Mouse (Mus musculus) cerebellum, postnatal 25 days (tissue): ENCODE data around the gene Sema6d.

ENCODE experiments used
- DNase-seq, 2 experiments: peaks; one replicate each; pipeline ENCODE4 v3.0.0; 2021; ENCODE audit warnings: mixed read lengths in 2 of 2

Sema6d gene

DNA sequence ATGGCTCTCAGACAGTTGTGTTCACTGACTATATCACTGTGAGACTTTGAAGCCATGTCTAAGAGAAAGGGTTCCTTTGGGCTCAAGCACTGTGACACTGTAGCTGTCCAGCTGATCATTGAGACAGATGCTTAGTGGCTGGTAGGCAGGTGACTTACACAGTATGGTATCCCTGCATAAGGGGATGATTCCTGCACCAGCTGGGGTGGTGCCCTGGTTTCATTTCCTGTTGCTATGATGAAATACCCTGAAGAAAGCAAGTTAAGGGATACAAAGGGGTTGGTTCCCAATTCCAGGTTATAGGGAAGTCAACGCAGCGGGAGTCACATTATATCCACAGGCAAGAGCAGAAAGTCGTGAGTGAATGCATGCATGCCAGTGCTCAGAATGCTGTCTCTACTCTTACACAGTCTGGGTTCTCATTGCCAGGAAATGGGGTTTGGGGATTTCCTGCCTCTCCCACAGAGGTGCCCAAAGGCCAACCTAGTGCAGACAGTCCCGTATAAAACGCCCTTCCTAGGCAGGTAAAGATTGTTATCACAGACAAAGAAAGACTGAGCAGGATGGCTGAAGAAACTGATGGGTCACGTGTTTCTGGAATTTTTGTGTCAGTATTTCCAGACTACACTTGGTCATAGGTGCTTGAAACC, 532.3 kb downstream of the Sema6d start:
- DNase-seq = no peak

DNA sequence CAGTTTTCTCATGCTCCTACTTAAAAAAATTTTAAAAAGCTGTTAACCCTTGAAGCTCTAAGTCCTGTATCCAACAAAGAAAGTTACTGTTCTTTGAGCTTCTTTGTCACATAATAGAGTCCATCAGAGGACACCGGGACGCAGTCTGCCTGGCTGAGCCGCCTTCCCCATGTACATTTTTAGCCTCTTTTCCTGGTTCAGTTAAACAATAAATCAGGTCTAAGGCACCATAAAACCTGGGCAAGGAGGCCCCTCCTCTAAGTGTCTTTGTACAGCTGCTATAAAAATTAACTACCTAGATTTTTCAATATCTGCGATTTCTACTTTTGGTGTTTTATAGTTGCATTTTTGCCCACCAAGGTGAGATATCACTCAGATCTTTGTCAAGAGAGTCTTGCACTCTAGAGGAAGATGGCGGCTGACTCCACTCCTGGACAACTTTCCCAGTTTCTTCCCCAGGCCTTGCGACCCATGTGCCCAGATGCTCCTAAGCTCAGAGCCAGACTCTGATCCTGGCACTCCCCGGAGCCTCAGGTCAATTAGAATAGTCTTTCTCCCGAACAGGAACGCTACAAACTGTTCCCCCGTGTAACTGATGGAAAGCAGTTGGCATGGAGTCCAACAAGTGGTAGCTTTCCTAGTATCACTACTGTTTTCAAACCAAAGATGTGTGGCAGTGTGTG, 534.6 kb downstream of the Sema6d start:
- no peak for DNase-seq

DNA sequence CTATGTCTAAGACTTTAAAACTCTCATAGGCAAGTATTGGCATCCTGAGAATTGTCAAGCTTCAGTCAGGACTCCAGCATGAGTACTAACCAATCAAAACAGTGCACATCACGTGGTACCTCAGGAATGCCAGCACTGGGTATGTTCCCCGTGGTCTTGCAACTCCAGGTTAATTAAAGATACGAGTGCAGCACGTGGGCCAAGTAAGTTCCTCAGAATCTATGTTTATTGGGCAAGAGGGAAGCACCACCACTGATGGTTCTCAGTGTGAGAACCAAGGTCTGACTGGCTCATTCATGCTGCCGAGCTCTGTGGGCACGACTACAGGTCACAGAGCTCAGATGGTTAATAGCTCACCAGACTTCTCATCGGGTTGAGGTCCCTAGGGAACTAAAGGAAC, 536.7 kb downstream of the Sema6d start:
- no peak for DNase-seq

DNA sequence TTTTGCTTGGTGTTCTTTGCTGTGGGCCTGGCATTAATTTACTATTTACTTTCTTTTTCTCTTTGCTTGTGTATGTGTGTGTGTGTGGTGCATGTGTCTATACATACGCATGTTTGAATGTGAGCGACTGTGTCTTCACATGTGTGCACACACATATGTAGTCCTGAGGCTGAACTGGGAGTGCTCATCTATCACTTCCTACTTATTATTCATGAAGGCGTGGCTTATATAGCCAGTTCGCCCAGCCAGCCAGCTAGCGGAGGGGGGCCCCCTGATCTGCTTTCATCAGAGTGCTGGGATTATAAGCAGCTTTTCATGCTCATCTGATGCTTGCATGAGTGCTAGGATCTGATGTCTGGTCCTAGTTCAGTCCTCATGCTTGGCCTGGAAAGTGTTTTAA, 537.9 kb downstream of the Sema6d start:
- no peak for DNase-seq

DNA sequence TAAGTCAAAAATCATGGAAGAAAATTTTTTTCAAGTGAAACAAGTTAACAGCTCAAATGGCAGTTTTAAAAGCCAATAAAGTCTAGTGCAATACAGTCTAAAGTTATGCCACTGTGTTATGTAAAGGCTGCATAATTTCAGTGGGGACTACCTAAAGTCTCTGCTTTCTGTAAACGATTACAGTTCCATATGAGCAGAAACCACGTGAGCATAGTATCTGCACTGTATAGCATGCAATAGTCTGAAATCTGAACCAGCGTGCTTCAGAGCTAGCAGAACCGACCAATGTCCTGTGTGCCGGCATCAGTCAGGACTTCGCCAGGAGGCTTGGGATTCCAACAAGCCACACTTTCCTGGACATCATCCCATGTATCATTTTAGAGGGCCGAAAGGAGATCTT, 538.9 kb downstream of the Sema6d start:
- no peak for DNase-seq

DNA sequence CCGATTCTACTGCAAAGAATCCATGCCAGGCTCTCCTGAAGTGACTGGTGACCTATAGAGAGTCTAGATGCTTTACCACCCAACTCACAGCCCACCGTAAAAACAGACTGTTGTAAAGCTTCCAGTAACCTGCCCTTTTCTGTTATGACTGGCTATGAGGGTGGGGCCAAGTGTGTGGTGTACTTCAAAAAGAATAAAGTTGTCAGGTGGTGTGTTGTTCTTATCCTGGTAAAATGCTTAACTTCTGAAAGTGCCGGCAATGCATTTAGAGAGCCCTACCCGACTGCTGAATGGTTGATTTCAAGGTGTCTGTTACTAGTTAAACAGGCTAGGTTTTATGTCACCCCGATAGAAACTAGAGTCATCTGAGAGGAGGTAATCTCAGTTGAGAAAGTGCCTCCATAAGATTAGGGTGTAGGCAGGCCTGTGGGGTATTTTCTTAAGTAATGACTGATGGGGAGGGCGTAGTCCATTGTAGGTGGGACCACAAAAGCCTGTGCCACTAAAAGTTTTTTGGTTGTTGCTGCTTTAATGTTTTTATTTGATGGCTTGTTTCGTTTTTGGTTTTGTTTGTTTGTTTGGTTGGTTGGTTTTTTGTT, 544.7 kb downstream of the Sema6d start:
- no peak for DNase-seq

DNA sequence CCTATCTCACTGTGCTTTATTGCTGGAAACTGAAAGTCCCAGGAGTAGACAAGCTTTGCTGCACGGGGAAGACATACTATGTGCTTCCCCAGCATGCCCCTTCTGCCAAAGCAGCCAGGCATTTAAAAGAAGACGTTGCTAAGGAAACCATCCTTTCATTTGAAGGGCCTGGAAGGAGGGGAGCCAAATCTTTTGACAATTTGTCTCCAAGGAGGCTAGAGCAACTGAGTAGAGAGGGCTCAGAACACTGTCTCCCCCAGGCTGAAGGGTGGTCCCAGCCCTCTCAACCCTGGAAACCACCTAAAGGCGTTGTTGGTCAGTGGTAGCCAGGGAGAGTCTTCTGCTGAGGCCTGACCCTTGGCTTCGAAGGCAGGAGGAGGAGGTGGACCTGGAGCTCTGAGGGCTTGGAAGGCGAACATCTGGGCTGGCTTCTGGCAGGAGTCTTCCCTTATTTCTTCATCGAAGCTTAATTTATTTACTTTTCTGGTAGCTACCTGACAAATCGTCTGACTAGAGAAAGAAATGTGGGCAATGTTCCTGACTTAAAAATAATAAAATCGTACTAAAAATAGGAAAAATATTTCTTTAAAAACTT, 545.6 kb downstream of the Sema6d start:
- DNase-seq = no peak

DNA sequence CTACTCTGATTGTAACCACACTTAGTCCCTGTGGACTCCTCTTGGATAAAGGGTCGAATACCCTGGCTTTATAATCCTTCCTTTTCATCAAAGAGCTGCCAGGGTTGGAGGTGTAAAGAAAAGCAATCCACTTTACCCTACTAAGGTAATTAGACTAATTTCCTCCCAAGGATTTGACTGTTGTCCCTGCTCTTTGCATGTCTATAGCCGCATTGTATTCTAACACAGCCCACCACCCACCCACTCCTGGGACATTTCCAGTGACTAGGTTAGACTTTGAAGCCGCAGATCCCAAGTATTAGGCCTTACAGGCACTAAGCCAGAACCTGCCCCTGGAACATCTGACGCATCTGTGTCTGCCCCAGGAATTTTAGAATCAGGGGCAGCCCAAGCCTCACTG, 547.3 kb downstream of the Sema6d start:
- no peak for DNase-seq

DNA sequence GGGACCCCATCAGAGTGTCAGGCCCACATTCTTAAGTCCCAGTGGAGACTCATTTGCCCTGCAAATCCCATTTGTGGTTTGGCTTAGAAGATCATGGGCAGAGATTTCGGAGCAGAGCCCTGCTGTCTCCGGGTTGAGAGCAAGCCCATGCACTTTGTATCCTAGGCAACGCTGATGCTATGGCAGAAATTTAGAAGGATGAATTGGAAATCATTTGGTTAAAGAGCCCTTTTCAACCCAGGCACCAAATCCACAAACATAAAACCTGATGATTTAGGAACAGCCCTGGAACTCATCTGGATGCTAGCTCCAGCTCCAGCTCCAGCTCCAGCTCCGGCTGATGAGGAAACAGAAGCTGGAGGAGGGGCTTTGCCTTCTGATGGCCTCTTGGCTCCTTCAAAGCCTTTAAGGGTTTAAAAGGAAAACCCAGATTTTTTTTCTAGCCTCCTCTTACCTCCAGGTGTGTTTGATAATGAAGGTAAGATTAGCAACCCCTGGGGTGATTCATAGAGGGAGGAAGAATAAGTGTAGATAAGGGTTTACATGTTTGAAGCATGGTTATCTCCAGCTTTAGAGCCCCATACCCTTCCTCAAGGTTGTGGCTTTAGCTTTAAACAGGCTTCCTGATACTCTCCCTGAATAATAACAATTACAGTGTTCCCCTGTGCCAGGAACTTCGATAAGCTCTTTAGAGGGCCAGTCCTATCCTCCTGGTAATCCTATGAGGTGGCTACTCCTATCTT, 549.6 kb downstream of the Sema6d start:
- DNase-seq = no peak

DNA sequence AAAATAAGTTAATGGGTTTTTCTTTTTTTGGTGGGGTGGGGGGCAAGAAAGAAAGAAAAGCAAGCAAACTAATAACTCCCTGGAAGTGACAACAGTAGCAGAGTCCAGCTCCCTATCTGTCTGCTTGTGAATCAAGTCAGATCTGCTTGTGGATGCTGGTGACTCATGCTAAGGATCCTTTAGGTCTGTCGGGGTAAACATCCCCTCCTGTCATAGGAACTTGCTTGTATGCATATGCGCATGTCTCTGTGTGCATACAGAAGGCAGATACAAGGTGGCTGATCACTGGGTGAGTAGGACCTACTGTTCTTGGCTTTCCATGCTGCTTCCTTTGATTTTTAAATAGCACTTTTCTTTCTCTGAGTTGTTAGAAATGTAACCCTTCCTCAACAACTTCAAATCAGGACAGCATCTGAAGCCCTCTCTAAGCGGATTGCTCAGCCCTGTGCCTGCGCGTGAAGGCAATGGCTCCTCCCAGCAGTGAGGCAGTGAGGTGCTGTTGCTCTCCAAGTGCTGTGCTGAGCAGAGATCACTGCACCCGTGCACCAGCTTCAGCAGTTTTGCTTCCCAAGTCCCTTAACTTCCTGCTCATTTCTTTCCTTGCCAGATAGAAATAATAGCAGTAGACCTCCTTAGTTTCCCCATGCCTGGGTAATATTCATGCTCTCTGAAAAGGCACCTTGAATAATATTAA, 550.9 kb downstream of the Sema6d start:
- DNase-seq = peak; percentile 74

DNA sequence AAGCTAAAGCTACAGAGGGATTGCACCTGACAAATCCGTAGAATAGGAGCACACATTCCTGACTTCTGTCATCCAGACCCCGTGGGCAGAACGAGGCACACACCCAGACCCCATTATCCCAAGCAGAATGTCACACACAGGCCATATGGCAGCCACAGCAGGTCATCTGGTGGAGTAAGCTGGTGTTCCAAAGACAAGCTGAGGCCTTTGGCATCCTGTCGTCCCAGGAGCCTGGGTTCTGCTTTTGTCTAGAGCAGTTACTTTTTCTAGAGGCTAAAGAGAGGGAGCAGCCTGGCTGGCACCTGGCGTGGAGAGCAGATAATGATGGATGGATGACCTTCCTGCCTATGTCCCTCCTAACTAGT, 551.4 kb downstream of the Sema6d start:
- peak; percentile 93 to 94 for DNase-seq

DNA sequence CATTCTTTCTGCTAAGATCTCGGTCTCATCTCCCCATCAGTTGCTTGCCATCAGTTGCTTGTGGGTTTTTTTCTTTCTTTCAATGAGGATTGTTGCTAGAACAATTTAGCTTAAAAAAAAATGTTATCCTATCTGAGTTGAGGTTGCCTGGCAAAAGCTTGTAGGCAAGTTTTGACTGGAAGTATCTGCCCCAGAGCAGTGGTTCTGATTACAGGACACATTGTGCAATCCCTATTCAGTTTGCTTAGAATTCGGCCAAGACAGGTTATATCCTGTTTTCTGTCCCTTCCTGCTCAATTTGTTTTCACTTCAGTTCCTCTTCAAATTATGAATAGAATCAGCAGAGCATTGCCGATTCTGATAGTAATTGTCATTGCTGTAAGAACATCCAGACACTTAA, 552.4 kb downstream of the Sema6d start:
- no peak for DNase-seq

DNA sequence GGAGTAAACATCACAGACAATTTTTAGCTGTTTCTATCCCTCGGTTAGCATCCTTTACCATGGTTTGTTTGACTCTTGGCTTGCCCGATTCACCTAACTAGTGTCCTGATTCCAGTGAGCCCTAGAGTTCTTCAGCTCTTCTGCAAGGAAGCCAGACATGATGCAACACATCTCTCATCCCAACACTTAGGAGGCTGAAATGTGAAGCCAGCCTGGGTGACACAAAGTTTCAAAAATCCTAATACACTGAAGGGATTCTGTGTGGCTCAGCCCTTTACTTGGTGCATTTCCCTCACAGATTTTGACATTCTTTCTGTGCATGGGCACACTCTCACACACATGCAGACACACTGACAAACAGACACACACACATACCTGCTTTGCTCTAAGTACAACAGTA, 560.8 kb downstream of the Sema6d start:
- DNase-seq = no peak

DNA sequence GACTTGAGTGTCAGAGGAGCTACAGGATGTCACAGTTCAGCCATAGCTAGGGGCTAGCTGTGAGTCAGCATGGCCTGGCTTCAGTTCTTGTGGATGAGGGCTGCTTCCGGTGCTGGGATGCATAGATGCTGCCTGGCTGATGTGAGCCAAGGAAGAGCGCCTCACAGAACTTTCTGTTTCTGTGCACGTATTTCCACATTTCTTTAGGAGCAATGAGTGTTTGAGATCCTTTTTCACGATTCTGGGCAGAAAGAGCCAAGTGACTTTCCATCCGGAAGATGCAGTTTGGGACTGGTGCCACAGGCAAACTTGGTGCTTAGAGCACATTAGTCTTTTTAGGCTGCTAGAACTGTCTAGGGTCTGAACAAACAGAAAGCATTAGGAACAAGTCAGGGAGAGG, 561.4 kb downstream of the Sema6d start:
- DNase-seq = peak in 1 of 2 experiments; percentile 33

DNA sequence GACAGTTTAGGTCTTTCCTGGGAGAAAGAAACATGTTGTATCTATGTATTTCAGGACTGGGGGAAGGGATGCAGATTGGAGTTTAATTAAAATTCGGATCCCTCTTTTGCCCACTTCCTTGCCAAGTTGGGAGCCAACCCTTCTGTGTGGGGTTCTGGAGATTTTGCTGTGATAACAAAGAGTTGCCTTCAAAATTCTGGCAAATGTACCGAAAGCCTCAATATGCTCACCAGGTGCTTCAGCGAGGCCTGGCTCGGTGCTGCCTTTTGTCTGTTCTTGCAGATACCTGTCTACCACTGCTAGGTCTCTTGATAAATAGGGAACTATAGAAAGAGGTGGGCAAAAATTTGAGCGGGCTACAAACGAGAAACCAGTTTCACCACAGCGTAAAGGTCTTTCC, 563.4 kb downstream of the Sema6d start:
- DNase-seq = peak; percentile 55 to 61

DNA sequence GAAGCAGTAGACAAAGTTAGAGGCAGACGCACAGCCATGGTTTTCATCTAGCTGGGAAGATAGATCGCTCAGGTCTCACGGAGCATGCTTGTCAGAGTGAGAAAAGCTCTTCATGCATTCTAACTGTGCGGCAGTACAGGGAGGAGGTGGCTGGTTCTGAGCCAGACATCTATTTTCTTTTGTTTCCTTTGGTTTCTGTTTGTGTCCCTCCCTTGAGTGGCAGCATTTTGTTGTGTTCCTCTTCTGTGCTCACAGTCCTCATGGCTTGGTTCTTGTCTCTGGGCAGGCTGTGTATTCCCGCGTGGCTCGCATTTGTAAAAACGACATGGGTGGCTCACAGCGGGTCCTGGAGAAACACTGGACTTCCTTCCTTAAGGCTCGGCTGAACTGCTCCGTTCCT, 567.6 kb downstream of the Sema6d start:
- DNase-seq = no peak

DNA sequence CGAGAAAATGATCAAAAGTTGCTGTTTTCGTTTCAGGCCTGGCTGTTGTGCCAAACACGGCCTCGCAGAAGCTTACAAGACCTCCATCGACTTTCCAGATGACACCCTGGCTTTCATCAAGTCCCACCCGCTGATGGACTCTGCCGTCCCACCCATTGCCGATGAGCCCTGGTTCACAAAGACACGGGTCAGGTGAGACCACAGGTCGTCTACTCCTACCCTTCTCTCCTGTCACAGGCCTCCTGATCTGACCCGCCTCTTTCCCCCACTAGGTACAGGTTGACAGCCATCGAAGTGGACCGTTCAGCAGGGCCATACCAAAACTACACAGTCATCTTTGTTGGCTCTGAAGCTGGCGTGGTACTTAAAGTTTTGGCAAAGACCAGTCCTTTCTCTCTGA, 568.6 kb downstream of the Sema6d start:
- DNase-seq = no peak

DNA sequence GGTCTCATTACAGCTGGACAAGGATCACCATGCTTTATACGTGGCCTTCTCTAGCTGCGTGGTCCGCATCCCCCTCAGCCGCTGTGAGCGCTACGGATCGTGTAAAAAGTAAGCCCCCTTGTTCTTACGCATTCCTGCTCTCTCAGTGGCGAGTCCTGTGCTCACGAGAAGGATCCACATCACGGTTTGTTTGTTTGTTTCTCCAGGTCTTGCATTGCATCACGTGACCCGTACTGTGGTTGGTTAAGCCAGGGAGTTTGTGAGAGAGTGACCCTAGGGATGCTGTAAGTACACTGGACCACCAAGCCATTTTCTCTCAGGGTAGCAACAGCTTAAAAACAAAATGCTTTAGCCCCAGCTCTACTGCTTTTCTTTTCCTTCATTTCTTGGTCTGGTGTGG, 569.8 kb downstream of the Sema6d start:
- no peak for DNase-seq

DNA sequence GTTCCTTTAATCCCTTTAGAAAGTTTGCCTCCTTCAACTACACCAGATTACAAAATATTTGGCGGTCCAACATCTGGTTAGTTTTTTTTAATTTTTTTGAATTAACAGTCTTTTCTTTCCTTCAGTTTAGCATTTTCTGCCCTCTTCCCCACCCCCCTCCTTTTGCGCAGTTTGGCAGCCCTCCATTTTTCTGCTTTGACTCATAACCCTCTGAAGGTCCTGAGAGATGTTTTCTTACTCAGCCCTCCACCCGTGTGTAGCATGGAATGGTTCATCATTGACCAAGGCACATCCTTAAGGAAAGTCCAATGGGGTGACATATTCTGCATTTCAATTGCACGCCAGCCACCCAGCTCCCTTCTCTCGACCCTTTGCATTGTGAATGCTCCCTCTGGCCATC, 570.9 kb downstream of the Sema6d start:
- no peak for DNase-seq

DNA sequence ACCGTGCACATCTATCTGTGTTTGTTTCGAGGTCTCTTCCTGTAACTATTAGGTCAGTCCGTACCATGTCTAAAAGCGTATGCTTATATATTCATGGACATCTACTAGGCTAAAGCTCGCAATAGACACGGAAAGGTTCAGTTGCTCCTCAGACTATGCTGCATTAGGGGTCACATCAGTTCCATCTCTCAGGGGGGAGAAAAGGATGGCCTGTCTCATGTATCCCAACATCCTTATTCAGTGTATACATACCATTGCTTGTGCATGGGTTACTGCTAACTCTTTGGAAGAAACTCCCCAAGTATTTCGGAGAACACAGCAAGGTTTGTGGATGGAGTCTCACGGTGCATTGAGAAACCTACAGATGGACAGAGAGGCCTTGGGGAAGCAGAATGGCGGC, 571.5 kb downstream of the Sema6d start:
- DNase-seq = no peak

DNA sequence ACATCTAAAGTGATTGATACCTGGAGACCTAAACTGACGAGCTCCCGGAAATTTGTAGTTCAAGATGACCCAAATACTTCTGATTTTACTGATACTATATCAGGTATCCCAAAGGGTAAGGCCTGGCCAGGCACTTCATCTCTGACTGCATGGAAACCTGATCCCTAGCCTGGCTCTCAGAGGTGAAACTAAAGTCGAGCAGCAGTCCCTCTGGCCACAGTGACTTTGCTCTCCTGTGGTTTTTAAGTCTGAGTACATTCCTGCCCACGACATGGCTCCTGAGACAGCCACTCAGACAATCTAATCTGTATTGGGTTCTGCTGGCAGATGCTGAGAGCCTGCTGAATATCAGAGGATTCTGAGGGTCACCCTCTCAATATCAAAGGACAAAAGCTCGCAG, 572.5 kb downstream of the Sema6d start:
- DNase-seq = no peak

DNA sequence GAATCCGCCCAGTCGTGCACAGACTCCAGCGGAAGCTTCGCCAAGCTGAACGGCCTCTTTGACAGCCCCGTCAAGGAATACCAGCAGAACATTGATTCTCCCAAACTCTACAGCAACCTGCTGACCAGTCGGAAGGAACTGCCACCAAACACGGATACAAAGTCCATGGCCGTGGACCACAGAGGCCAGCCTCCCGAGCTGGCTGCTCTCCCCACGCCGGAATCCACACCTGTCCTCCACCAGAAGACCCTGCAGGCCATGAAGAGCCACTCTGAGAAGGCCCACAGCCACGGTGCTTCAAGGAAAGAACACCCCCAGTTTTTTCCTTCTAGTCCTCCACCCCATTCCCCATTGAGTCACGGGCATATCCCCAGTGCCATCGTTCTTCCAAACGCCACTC, 574.4 kb downstream of the Sema6d start:
- DNase-seq = no peak

DNA sequence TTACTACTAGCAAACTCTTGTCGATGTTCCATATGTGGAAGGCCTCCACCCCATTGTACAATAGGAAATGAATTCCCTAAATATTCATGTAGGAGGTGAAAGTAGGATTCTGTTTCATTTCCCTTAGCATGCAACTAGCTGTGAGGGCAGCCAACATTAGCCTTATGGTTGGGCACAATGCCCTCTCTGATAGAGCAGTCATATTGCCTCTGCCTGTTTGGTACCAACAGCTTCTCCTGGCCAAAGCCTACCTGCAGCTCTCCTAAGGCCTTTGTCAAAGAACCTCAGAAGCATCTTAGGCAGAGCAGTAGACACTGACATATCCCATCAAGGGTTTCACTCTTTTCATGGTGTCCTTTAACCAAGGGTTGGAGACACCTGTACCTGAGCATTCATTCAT, 578.7 kb downstream of the Sema6d start:
- peak; percentile 48 to 62 for DNase-seq
